Mouse (Mus musculus): ENCODE measurements around the gene Krt39.

DNA sequence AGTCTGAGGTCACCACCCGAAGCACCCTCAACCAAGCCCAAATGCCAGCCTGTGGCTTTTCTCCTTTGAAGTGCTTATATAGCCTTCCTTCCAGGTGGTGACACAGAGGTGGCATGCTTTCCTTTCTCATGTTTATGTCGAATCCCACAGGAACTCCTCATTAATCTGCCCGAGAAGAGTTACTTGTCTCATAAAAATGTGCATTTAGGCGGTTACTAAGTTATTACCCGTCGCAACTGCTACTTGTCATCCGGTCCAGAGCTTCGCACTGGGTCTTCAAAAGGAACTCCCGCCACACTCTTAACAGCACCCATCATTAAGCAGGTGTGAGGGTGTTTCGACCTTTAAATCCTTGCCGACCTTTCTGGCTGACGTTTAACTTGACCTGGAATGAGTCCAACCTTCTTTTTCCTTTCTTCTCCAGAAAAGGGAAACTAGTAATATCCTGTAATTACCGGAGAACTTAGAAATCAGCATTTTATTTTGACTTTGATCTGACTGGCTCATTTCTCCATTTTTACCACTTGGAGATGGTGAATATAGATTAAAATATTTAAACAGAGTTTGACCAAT, at the start of gene Krt39:
- no peak for TF ChIP-seq POLR2A (IDR thresholded peaks at IDR 0.05; ENCODE audit: borderline replicate concordance, low read depth, low read length)
- TF ChIP-seq CTCF (IDR thresholded peaks at IDR 0.05; ENCODE audit: low read depth, low read length), result no peak
